Mouse (Mus musculus) activated CD4-positive, CD25-positive, alpha-beta regulatory T cell (primary cell): ENCODE measurements around the gene Gm5478. TPM values are rescaled to one million over a fixed set of nuclear protein-coding genes. Genes with fewer than 3 reads are reported as not detected.

Source experiments
- polyA plus RNA-seq, 2 experiments: library from polyadenylated mRNA; unstranded; fragments of 100-300 nt; shearing (Covaris generic); gene quantifications; one replicate each; pipeline ENCODE4 v1.2.1; 2017

Gene Gm5478
- polyA plus RNA-seq = not detected

GRCm38 (mm10) chr15:101647280-101647679 lies at the start of gene Gm5478:
Gene Gm5478 (minus strand): TSS chr15:101647380.

DNA sequence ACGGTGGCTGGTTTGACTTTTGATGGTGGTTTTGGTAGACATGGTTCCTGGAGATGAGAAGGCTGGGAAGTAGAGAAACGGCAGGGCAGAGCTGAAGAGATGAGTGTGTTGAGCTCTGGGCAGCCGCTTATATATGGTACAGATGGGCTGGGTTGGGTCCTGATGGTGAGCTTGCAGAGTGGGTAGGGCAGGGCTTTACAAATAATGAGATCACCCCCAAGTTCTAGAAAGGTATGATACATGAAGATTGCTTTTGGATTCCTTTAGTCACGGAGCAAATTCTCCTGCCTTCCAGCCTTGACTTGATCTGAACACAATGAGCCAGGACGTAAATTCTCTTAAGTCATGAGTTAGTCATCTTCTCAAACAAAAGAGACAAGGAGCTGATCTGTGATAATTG lies 47.0 kb upstream of the Gm5478 start, which contains the start of gene Krt6a:
Gene Krt6a, minus strand, starts transcription at position 101 of the 400 bp plus-strand sequence.

GRCm38 (mm10) chr15:101680187-101680586 lies 33.0 kb upstream of the Gm5478 start, which contains the start of gene Krt6b:
Gene Krt6b (minus strand): TSS chr15:101680287.

GRCm38 (mm10) chr15:101627884-101628283 lies 19.3 kb downstream of the Gm5478 start, which contains the start of gene Gm5414:
Gene Gm5414 (minus strand): TSS chr15:101628188.

Other genes starting within 250 kb of the Gm5478 start
- under 1 TPM in 1 of 2 experiments, not detected in 1; 0.29 TPM for gene Krt7, start 236.3 kb downstream of the Gm5478 start, polyA plus RNA-seq
- gene Krt87, start 208.6 kb downstream of the Gm5478 start, polyA plus RNA-seq = under 1 TPM in 1 of 2 experiments, not detected in 1; 0.38 TPM
- not detected for gene Krt88, start 199.6 kb downstream of the Gm5478 start, polyA plus RNA-seq
- under 1 TPM in 1 of 2 experiments, not detected in 1; 0.10 TPM for gene Krt81, start 183.6 kb downstream of the Gm5478 start, polyA plus RNA-seq
- gene Krt86, start 173.9 kb downstream of the Gm5478 start, polyA plus RNA-seq = not detected
- gene Krt83, start 155.9 kb downstream of the Gm5478 start, polyA plus RNA-seq = 1 to 10 TPM in 1 of 2 experiments, under 1 TPM in 1; 0.32 to 2.3 TPM
- gene Gm49425, start 130.1 kb downstream of the Gm5478 start, polyA plus RNA-seq = not detected
- gene Krt84, start 114.6 kb downstream of the Gm5478 start, polyA plus RNA-seq = under 1 TPM in 1 of 2 experiments, not detected in 1; 0.15 TPM
- gene Krt82, start 96.7 kb downstream of the Gm5478 start, polyA plus RNA-seq = under 1 TPM in 1 of 2 experiments, not detected in 1; 0.09 TPM
- under 1 TPM in 1 of 2 experiments, not detected in 1; 0.06 TPM for gene Krt90, start 84.4 kb downstream of the Gm5478 start, polyA plus RNA-seq
- gene Krt75, start 73.5 kb downstream of the Gm5478 start, polyA plus RNA-seq = under 1 TPM in 1 of 2 experiments, not detected in 1; 0.14 TPM
- not detected for gene Gm5414, start 19.2 kb downstream of the Gm5478 start, polyA plus RNA-seq
- gene Krt6b, start 32.9 kb upstream of the Gm5478 start, polyA plus RNA-seq = under 1 TPM in 1 of 2 experiments, not detected in 1; 0.38 TPM
- gene Krt6a, start 46.9 kb upstream of the Gm5478 start, polyA plus RNA-seq = not detected
- gene Krt5, start 65.5 kb upstream of the Gm5478 start, polyA plus RNA-seq = not detected
- gene Krt71, start 95.7 kb upstream of the Gm5478 start, polyA plus RNA-seq = not detected
- gene Krt72, start 139.1 kb upstream of the Gm5478 start, polyA plus RNA-seq = under 1 TPM in 1 of 2 experiments, not detected in 1; 0.23 TPM
- under 1 TPM in 1 of 2 experiments, not detected in 1; 0.07 TPM for gene Krt73, start 155.0 kb upstream of the Gm5478 start, polyA plus RNA-seq
- gene Krt2, start 170.8 kb upstream of the Gm5478 start, polyA plus RNA-seq = not detected
- under 1 TPM in 1 of 2 experiments, not detected in 1; 0.17 TPM for gene Krt1, start 203.4 kb upstream of the Gm5478 start, polyA plus RNA-seq
- gene Krt77, start 222.3 kb upstream of the Gm5478 start, polyA plus RNA-seq = not detected
- gene Krt76, start 245.5 kb upstream of the Gm5478 start, polyA plus RNA-seq = under 1 TPM in 1 of 2 experiments, not detected in 1; 0.10 TPM